Mouse (Mus musculus): ENCODE measurements around the gene Ggact. TPM values are rescaled to one million over a fixed set of nuclear protein-coding genes. Genes with fewer than 3 reads are reported as not detected.

Ggact gene
- polyA plus RNA-seq, 1 experiment from 2014 or later = 48.5 TPM

GRCm38 (mm10) chr14:122788199-122788598 lies 125.4 kb downstream of the Ggact start:
- in situ Hi-C loops (cut with MboI; ENCODE audit: low pct_unique_long_range_greater_than_20kb) = no loop called here
- H3K27me3 ChIP-seq = no peaks in the 10 kb centered on the region
- ChIA-PET POLR2A (interaction anchor here (0.7 kb wide), 1 partner anchor 12 kb away, joined by 4 read pairs; no protein-coding TSS in a partner anchor), CTCF (no interaction called here)
- ATAC-seq (no peak), DNase-seq (ENCODE audit: low read depth, low spot score) (no peak)
- TF ChIP-seq CTCF (IDR thresholded peaks at IDR 0.05) = no peak

DNA sequence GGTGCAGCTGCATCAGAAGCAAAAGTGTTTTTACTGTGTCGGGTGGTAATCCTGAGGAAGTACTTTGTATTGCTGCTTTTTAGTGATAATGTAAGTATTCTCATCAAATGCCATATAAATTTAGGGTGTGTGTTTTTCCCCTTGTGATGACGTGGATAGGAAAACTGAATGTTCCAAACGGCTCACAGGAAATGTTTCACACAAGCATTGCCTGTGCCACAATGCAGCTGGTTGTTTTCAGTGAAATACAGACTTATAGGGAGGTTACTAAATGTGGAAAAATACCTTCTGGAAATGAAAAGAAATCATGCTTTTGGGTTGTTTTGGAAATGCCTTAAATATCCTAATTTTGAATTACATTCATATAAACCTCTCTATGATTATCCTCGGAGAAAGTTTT lies 128.9 kb downstream of the Ggact start:
- no peaks in the 10 kb centered on the region for H3K27me3 ChIP-seq
- ATAC-seq (no peak), DNase-seq (ENCODE audit: low read depth, low spot score) (no peak)
- ChIA-PET CTCF (no interaction called here), POLR2A (no interaction called here)
- no peak for TF ChIP-seq CTCF (IDR thresholded peaks at IDR 0.05)
- in situ Hi-C loops (cut with MboI; ENCODE audit: low pct_unique_long_range_greater_than_20kb) = no loop called here

DNA sequence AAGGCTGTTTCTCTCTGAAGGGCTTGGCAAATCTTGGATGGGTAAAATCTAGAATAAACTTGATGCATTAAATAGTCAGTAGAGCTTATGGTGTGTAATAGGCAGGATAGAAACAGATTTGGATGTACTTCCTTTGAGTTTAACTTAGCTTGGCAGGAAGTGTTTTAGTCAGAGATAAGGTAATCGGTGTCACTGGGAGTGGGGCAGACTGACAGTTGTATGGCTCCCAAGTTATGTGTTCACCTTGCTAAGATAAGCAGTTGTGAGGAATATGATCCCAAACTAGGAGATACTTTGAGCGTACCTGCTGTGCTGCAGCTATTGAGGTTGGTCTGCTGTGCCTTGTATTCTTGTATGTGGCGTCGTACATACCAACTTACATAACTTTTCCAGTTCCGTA lies 147.1 kb downstream of the Ggact start:
- ChIA-PET POLR2A (no interaction called here), CTCF (interaction anchor here (2.1 kb wide), 1 partner anchor 9 kb away, joined by 6 read pairs; no protein-coding TSS in a partner anchor)
- no peak for TF ChIP-seq CTCF (IDR thresholded peaks at IDR 0.05)
- in situ Hi-C loops (cut with MboI; ENCODE audit: low pct_unique_long_range_greater_than_20kb) = no loop called here
- ATAC-seq = no peak
- DNase-seq (ENCODE audit: low read depth, low spot score) = no peak
- no peaks in the 10 kb centered on the region for H3K27me3 ChIP-seq

Other genes with a start within 250 kb of the Ggact start
- 24.3 TPM for gene Tmtc4, start 70.3 kb upstream of the Ggact start, polyA plus RNA-seq (2021)